Comparison of ENCODE assay signal across 18 mouse cellular contexts in the genomic region with DNA sequence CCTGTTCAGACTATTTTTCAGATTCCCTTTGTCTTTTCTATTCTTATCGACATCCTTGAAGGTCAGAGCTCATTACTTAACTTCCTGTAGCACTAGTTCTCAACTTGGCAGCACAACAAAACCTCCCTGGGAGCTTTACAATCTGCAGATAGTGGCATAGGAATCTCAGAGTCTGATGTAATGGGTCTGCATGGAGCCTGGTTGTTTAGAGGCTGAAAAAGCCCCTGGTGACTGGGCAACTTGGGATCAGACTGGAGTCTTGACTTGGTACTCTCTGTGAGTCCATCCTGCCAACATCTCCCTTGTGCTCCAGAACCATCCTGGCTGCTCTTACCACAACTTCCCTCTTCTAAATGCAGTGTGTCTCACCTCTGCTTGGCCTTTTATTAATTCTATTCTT.
DNase-seq lines count a peak whose midpoint lies in the region; ATAC-seq and TF ChIP-seq lines count a peak whose summit lies in the region.
"Had no signal": no experiment of that assay in that cellular context is flagged by ENCODE, and none has a peak within 500 bp of the region (broad histone marks: within the 10 kb centered on the region; RNA-seq: fewer than 3 reads in every experiment).

No protein-coding gene starts in this region.

- H3K27ac ChIP-seq in heart, embryonic 10.5 days: peak overlapping the region; percentile 22; the same call in 1 of the 2 replicates
- no peak overlapping the region for H3K27ac ChIP-seq in kidney, postnatal 0 days
- H3K27ac ChIP-seq: embryonic facial prominence, embryonic 15.5 days; left cerebral cortex, adult 2 months; liver, embryonic 13.5 days had no signal

- TF ChIP-seq CTCF in kidney, postnatal 0 days (IDR thresholded peaks at IDR 0.05; ENCODE audit: low read depth): no peak

- ATAC-seq in kidney, postnatal 0 days (replicated peaks; ENCODE audit: low FRiP score, low read depth): no peak
- ATAC-seq: forebrain, embryonic 14.5 days; hindbrain, embryonic 16.5 days; intestine, embryonic 16.5 days had no signal

- H3K4me3 ChIP-seq in heart, embryonic 10.5 days: no peak overlapping the region
- no peak overlapping the region for H3K4me3 ChIP-seq in kidney, postnatal 0 days (replicated peaks; ENCODE audit: low read depth, low read length)
- H3K4me3 ChIP-seq: embryonic facial prominence, embryonic 15.5 days; left cerebral cortex, adult 2 months; liver, embryonic 13.5 days had no signal

- intact Hi-C loops in heart, postnatal 36 days (cut with DNase I): no loop called here

- H3K9me3 ChIP-seq in heart, embryonic 10.5 days: no peaks in the 10 kb centered on the region
- no peaks in the 10 kb centered on the region for H3K9me3 ChIP-seq in kidney, postnatal 0 days (replicated peaks; ENCODE audit: low read length)
- H3K9me3 ChIP-seq: embryonic facial prominence, embryonic 15.5 days; liver, embryonic 13.5 days had no signal

- 0 out of 2 replicates have a peak, but pooled peaks cover 11% of the 10 kb centered on the region for H3K4me1 ChIP-seq in heart, embryonic 10.5 days
- H3K4me1 ChIP-seq in kidney, postnatal 0 days (replicated peaks; ENCODE audit: insufficient read depth, low read length): 0 out of 2 replicates have a peak, but pooled peaks cover 3% of the 10 kb centered on the region
- H3K4me1 ChIP-seq: embryonic facial prominence, embryonic 15.5 days; liver, embryonic 13.5 days had no signal

- 30% methylated on average over 1 of the region's 1 CpGs for WGBS in heart, embryonic 10.5 days
- WGBS in kidney, postnatal 0 days: 16% methylated on average over 1 of the region's 1 CpGs

- DNase-seq in heart, embryonic 10.5 days (ENCODE audit: low spot score): no peak
- no peak for DNase-seq in heart, postnatal 36 days
- DNase-seq in kidney, postnatal 0 days (ENCODE audit: low spot score): peak; percentile 16
- DNase-seq in kidney, adult 11 months: no peak
- peak; percentile 5 for DNase-seq in ovary, adult 18-20 months (ENCODE audit: low spot score)
- DNase-seq in ovary, postnatal 36 days (ENCODE audit: low spot score): no peak
- peak; percentile 9 for DNase-seq in lung, postnatal 25 days (ENCODE audit: low spot score)
- DNase-seq in urinary bladder, postnatal 25 days (ENCODE audit: low spot score): no peak
- DNase-seq: adrenal gland, postnatal 10 days; cerebellum, adult 2 months; cerebellum, postnatal 36 days; embryo, embryonic 11 days; liver, embryonic 13.5 days had no signal

- H3K4me2 ChIP-seq in kidney, postnatal 0 days (ENCODE audit: low read length): no peak overlapping the region
- H3K4me2 ChIP-seq: embryonic facial prominence, embryonic 15.5 days; liver, embryonic 13.5 days had no signal

- H3K36me3 ChIP-seq in heart, embryonic 10.5 days: no peaks in the 10 kb centered on the region
- H3K36me3 ChIP-seq in kidney, postnatal 0 days (ENCODE audit: insufficient read depth, low read length): no peaks in the 10 kb centered on the region
- H3K36me3 ChIP-seq: embryonic facial prominence, embryonic 15.5 days; liver, embryonic 13.5 days had no signal

- H3K9ac ChIP-seq in kidney, postnatal 0 days (ENCODE audit: low read depth, low read length): no peak overlapping the region
- H3K9ac ChIP-seq: embryonic facial prominence, embryonic 15.5 days; liver, embryonic 13.5 days had no signal

- H3K27me3 ChIP-seq in heart, embryonic 10.5 days (ENCODE audit: insufficient read depth, poor library complexity, severe bottlenecking): no peaks in the 10 kb centered on the region
- H3K27me3 ChIP-seq in kidney, postnatal 0 days (ENCODE audit: insufficient read depth, low read length): no peaks in the 10 kb centered on the region
- H3K27me3 ChIP-seq: embryonic facial prominence, embryonic 15.5 days; liver, embryonic 13.5 days had no signal

Comparison
In these comparisons a context has a peak if more than half of its experiments do, and no peak if none do; other contexts are left out.
1. DNase-seq: peak in kidney, postnatal 0 days (single experiment), ovary, adult 18-20 months (single experiment) and lung, postnatal 25 days (single experiment); none in heart, embryonic 10.5 days (single experiment), heart, postnatal 36 days (0 of 2), kidney, adult 11 months (single experiment), ovary, postnatal 36 days (single experiment) and urinary bladder, postnatal 25 days (single experiment).